Mouse (Mus musculus) cerebellum, adult 9-10 months (tissue): ENCODE measurements around the gene Get4.

ENCODE experiments used
- DNase-seq: peaks from one replicate; pipeline ENCODE4 v3.0.0; 2022

The Get4 gene

DNA sequence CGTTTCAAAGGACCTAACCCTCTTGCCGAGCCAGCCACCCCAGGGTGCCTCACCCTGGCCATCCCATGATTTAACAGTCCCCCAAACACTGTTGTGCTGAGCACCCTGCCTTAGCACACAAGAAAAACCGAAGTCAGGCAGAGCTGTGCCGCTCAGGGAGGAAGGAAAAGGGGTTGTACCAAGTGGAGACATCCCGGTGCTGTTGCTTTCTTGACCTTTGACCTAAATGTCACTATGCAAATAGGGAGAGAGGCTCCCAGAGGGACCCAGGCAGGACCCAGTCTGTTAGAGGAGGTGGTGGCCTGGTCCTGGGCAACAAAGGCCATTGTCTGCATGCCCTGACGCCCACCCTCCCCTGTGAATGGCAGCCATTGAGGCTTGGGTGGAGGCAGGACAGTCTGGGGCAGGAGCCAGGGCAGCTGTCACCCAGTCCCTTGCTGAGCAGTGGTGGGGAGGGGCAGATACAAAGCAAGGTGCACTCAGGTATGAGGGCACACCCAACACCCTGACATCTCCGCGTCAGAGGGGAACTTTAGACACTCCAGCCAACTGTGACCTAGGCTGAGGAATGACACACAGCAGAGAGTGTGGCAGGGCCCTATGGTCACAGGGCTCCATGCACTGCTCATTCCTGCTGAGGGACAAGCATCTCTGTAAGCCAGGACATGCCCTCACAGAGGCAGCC is 33.4 kb downstream of the Get4 start:
- DNase-seq: no peak

- DNase-seq: no peak
These were observed 34.2 kb downstream of the Get4 start for GRCm38 (mm10) chr5:139286142-139286941.

GRCm38 (mm10) chr5:139287099-139287498 is 35.0 kb downstream of the Get4 start:
- DNase-seq: no peak

- DNase-seq: no peak
These were observed 35.7 kb downstream of the Get4 start for GRCm38 (mm10) chr5:139287787-139288186.

DNA sequence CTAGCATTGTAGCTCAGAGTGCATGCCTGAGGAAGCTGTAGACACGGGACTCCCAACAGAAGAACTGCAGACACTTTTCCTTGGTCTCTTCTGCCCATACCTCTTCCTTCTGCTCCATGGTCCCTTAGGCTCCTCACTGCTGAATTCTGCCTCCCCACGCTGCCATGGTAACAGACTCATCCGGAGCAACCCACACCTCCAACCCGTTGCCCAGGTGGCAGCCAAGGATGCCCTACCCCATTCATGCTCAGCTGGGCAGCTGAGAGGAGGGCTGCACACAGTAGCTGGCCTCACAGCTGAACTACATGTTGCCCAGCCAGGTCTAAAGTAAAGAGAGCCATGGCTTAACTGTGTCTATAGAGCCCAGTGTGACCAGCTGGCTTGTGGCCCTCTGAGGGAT is 36.5 kb downstream of the Get4 start:
- DNase-seq: no peak

- DNase-seq: no peak
These were observed 38.5 kb downstream of the Get4 start for GRCm38 (mm10) chr5:139290467-139291259.

DNA sequence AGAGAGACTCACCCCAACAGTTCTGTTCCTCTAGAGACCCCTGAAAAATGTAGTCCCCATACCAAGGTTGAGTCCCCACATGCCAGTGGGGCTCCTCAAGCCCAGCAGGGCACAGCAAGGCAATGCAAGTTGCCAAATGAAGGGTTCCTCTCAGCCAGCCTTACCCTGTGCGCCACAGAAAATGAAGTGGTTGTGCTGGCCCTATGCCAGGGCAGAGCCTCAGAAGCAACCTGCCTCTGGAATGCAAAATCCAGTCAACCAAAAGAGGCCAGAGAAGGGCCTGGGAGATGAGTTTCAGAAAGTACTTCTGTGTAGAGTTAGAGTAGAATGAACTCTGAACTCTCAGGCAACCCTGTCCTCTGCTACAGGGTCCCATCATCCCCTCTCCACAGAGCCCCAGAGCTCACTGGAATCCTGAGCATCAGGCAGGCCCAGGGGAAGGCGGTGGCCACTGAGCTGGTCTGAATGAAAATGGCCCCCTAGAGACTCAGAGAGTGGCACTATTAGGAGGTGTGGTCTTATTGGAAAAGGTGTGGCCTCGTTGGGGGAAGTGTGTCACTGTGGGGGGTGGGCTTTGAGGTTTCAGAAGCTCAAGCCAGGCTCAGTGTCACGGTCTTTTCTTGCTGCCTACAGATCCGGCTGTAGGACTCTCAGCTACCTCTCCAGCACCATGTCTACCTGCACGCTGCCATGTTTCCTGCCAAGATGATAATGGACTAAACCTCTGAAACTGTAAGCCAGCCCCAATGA is 39.9 kb downstream of the Get4 start:
- no peak for DNase-seq

DNA sequence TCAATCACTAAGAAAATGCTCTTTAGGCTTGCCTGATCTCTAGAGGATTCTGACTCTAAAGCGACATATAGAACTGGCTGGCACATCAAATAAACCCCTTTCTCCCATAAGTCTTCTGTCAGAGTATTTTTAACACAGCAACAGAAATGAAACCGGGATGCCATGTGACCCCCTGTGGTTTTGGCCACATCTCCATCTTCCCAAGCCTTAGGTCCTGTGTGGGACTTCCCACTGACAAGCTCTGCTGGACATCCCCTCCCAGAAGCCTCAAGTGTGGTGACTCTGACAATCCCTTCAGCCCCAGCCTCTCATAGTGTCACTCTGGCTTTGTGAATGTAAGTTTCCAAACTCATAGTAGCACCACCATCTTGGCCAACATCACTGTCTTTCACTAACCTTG is 42.0 kb downstream of the Get4 start:
- DNase-seq: no peak

DNA sequence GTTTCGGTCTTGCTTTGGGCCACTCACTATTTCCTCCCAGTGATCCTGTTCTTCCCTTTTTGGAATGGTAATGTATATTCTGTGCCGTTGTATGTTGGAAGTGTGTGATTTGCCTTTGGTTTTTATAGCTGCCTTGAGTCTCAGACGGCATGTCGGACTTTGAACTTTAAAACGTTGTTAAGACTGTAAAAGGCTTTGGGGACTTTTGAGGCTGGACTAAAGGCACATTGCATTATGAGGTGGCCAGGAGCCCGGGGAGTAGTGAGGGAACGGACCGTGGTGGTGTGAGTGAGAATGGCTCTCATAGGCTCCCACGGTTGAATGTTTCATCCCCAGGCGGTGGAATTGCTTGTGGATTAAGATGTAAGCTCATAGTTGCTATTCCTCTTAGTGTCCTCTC is 45.0 kb downstream of the Get4 start:
- DNase-seq: no peak

- no peak for DNase-seq
These were observed 45.6 kb downstream of the Get4 start for GRCm38 (mm10) chr5:139297745-139298144.

DNA sequence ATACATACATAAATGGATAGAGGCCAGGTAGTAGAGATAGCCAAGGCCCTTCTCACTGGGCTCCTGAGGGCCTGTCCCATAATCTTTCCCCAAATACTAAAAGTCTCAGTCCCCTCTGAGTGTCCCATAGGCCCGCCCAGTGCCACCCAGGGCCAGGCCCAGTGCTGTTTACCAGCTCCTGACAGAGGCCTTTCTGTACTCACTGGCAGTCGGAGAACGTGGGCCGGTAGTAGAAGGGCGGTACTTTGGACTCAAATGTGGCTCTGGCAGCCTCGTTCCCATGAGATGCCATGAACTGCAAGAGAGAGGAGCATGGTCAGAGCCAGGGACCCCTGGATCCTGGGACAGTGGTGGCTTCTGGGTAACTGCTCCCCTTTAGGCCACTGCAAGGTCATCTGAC is 50.0 kb downstream of the Get4 start:
- no peak for DNase-seq

- no peak for DNase-seq
These were observed 51.5 kb downstream of the Get4 start for GRCm38 (mm10) chr5:139303646-139304061.

DNA sequence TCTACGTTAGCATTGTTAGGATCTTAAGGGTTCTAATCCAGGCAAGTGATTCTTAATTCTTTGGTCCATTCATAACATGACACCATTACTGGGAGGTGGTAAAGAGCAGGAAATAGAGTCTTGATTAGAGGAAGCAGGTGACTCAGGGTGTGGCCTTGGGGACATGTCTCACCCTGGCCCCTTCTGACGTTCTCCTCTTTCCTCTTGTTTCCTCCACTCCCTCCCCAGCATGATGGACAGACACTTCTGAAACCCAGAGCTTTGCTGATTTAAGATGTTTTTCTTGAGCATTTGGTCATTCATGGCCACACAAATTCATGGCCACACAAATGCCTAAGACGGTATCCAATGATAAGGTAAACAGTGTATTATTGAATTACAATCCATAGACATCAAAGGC is 57.8 kb downstream of the Get4 start:
- no peak for DNase-seq

GRCm38 (mm10) chr5:139310477-139310876 is 58.4 kb downstream of the Get4 start:
- DNase-seq: no peak

DNA sequence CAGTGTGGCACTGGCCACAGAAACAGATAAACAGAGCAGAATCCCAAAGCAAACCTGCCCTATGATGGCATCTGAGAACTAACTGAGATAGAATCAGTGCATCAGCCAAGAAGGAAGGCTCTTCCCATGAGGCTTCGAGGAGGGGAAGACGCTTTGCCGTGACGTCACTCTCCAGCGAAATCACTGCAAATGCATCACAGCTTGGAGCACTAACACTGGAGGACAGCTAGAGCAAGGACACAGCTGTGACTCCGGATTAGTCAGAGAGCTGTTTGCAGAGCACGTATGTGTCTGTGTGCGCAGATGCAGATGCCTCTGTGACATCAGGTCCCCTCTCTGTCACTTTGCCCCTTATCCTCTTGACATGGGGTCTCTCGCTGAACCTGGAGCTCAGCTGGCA is 59.7 kb downstream of the Get4 start:
- no peak for DNase-seq

- no peak for DNase-seq
These were observed 61.4 kb downstream of the Get4 start for GRCm38 (mm10) chr5:139313536-139313935.

GRCm38 (mm10) chr5:139314941-139315642 is 63.0 kb downstream of the Get4 start:
- peak; percentile 47 for DNase-seq

GRCm38 (mm10) chr5:139316982-139317675 is 65.0 kb downstream of the Get4 start:
- DNase-seq: peak; percentile 41

DNA sequence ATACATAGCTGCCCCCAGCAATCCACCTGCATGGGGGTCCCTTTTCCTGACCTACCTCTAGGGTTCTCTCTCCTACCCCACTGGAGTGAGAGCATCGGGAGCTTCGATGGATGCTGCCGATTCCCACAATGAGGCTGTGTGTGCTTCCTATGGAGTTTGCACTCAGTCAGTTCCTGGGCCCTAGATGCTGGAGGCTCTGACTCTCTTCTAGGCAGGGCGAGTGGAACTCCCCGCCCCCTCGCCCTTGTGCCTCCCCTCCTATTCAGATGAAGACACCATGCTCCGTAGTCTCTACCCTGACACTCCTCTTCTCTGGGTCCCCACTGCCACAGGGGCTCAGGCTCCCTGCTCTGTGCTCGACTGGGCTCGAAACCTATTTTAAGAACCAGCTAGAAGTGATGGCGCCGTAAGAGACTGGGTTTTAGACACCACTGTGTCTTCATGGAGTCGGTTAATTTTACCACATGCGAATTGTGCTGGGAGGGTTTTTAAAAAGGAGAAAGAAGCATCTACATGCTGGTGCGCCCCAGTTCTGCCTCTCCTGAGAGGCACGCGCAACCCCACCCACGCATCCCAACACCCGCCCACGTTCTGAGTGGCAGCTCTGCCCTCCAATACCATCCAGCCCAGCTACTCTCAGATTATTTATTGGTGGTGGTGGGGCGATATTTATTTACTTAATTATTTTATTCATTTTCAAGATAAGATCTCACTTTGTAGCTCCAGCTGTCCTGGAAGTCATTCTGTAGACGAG is 65.8 kb downstream of the Get4 start:
- peak; percentile 47 for DNase-seq
